Mouse (Mus musculus) hindbrain, embryonic 10.5 days (tissue): ENCODE measurements at regions not wholly inside any gene's neighbourhood (a gene's known extent, or its start where the extent isn't known, plus 50 kb on each side); places are given as distances from the start of the nearest gene placed in this dataset.
A peak's percentile ranks its signal among the peaks of the same experiment; 100 is the strongest.

Experiments
- DNase-seq: peaks from one replicate; pipeline ENCODE4 v3.0.0-alpha.2; 2017; ENCODE audit warnings: low spot score
- H3K27ac ChIP-seq: fragments of 300-500 bp; sonication (generic); 2 replicates; pipeline ENCODE4 v1.5.1; 2016; ENCODE audit warnings: mild to moderate bottlenecking, moderate library complexity
- H3K27me3 ChIP-seq: fragments of 300-500 bp; sonication (generic); 2 replicates; pipeline ENCODE4 v1.6.1; 2016; ENCODE audit warnings: mild to moderate bottlenecking; ENCODE audit not compliant: poor library complexity, insufficient read depth, severe bottlenecking
- H3K36me3 ChIP-seq: fragments of 300-500 bp; sonication (generic); 2 replicates; pipeline ENCODE4 v1.6.1; 2016; ENCODE audit warnings: mild to moderate bottlenecking, moderate library complexity
- H3K4me1 ChIP-seq: fragments of 300-500 bp; sonication (generic); replicated peaks from 2 replicates; pipeline ENCODE4 v1.6.1; 2016; ENCODE audit warnings: mild to moderate bottlenecking
- H3K4me3 ChIP-seq: fragments of 300-500 bp; sonication (generic); 2 replicates; pipeline ENCODE4 v1.5.1; 2016; ENCODE audit warnings: mild to moderate bottlenecking, moderate library complexity
- H3K9me3 ChIP-seq: fragments of 300-500 bp; sonication (generic); 2 replicates; pipeline ENCODE4 v1.6.1; 2016; ENCODE audit warnings: mild to moderate bottlenecking, moderate library complexity
- WGBS: fragments of 180-500 bp; shearing (Covaris S2); methylation state at CpG from one replicate; pipeline ENCODE4 v1.1.7; 2016; 5-methylcytosine and 5-hydroxymethylcytosine counted together

DNA sequence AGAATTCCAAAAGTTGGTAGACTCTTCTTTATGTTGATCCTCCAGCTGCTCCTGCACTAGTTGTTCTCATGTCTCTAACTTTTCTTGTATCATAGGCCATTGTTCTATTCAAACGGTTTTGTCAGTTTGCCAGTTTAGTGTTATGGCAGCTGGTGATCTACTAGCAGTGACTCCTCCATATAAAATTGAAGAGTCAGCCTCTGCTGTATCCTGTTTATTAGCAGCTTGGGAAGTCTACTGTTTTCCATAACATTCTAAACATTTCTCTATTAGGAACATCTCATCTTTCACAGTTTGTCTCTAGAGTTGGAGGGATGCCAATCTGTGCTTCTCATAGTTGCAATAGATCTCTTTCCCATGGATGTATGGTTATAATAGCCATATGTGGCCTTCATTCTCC is 58.6 kb downstream of the Drd1 start:
- WGBS: 87% methylated on average over 1 of the region's 1 CpGs
- Histone ChIP-seq H3K36me3 (no peaks in the 10 kb centered on the region), H3K4me3 (no peak overlapping the region), H3K27me3 (no peaks in the 10 kb centered on the region), H3K9me3 (no peaks in the 10 kb centered on the region), H3K4me1 (no peaks in the 10 kb centered on the region), H3K27ac (no peak overlapping the region)
- DNase-seq: no peak

DNA sequence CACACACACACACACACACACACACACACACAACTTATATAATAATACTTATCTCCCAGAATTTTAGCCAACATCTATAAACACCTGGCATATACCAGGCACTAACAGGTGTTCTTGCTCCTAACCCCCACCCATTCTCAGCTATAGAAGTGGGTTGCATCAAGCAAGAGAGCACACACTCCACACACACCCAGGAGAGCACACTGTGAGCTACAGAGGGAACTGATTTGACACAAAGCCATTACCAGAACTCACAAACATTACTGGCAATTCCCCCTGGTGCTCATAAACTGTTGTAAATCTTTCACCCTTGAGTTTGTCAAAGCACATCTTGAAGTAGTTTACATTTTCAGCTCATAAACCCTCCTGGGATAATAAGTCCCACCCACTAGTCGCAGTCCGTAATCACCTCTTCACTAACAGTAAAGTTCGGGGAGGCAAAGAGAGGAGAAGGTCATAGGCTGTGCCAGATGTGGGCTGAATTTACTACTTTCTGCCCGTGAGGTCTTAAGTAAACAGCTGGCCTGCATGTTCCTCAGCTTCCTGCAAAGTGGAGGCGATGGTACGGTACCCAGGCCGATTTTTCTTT is 62.5 kb downstream of the Drd1 start:
- 68% methylated on average over 7 of the region's 7 CpGs for WGBS
- no peak overlapping the region for H3K27ac ChIP-seq

DNA sequence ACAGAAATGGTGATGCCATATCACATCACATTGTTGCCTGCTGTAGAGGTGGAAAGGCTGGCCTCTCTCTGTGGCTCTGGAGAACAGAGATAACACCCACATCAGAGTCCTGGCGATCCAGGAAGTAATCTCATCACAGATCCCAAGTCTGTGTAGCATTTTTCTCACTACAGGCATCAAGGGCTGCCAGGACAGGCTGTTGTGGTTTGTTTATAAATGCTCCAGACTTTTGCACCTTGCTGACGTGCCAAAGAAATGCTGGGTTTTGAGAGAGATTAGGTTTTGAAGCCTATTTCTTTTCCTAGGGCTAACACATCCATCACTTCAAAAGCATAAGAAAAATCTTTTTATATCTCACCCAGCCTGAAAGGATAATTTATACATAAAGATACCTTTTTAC is 76.3 kb downstream of the Drd1 start:
- no peaks in the 10 kb centered on the region for H3K4me1 ChIP-seq
- H3K9me3 ChIP-seq: no peaks in the 10 kb centered on the region
- H3K4me3 ChIP-seq: no peak overlapping the region
- H3K27me3 ChIP-seq: no peaks in the 10 kb centered on the region
- H3K36me3 ChIP-seq: no peaks in the 10 kb centered on the region
- 72% methylated on average over 2 of the region's 2 CpGs for WGBS
- no peak overlapping the region for H3K27ac ChIP-seq
- DNase-seq: no peak

More for the DNA sequence above, 62.5 kb downstream of the Drd1 start:
- H3K9me3 ChIP-seq: no peaks in the 10 kb centered on the region
- no peaks in the 10 kb centered on the region for H3K4me1 ChIP-seq
- no peak for DNase-seq
- no peak overlapping the region for H3K4me3 ChIP-seq
- no peaks in the 10 kb centered on the region for H3K36me3 ChIP-seq
- H3K27me3 ChIP-seq: no peaks in the 10 kb centered on the region

DNA sequence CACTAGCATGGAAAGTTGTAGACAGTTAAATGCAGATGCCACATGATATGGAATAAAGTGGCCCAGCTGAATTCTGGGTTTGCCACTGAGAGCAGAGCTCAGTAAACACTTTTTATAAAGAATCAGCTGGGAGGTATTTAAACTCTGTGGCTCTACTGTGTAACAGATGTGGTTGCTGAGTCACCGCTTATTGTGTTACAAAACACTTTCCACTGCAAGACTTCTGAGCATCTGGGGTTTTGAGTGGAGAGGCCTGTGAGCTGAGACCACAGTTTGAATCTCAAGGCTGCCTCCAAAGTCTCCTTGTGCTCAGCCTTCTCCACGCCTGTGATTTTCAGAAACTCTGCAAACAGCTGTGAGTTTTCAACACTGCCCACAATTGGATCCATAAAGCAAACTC is 86.1 kb downstream of the Drd1 start:
- no peak overlapping the region for H3K27ac ChIP-seq

DNA sequence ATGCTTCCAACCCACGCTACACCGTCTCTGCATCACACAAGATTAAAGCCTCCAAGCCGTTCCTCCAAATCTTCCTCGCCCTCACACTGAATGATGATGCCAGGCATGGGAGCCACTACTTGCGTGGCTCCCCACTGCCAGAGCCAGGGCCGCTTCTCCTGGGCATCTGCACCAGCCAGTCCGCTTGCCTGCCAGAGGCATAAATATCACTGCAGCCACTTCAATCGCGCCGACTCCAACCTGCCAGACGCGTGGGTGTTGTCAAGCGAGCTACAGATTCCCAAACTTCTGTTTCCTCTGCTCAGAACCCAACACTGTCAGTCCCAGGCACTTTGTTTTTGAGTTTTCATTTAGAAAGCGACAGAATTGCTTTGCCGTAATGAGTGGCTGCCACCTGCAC is 99.3 kb downstream of the Drd1 start:
- no peak overlapping the region for H3K4me3 ChIP-seq
- H3K27me3 ChIP-seq: no peaks in the 10 kb centered on the region
- no peaks in the 10 kb centered on the region for H3K36me3 ChIP-seq
- H3K27ac ChIP-seq: no peak overlapping the region
- no peaks in the 10 kb centered on the region for H3K9me3 ChIP-seq
- 91% methylated on average over 15 of the region's 15 CpGs for WGBS
- no peaks in the 10 kb centered on the region for H3K4me1 ChIP-seq
- no peak for DNase-seq

More for the DNA sequence above, 86.1 kb downstream of the Drd1 start:
- no peak overlapping the region for H3K4me3 ChIP-seq
- H3K27me3 ChIP-seq: no peaks in the 10 kb centered on the region
- H3K9me3 ChIP-seq: peaks cover 17% of the 10 kb centered on the region; the same call in 1 of the 2 replicates
- H3K4me1 ChIP-seq: no peaks in the 10 kb centered on the region
- 86% methylated on average over 2 of the region's 2 CpGs for WGBS
- DNase-seq: no peak
- H3K36me3 ChIP-seq: no peaks in the 10 kb centered on the region

DNA sequence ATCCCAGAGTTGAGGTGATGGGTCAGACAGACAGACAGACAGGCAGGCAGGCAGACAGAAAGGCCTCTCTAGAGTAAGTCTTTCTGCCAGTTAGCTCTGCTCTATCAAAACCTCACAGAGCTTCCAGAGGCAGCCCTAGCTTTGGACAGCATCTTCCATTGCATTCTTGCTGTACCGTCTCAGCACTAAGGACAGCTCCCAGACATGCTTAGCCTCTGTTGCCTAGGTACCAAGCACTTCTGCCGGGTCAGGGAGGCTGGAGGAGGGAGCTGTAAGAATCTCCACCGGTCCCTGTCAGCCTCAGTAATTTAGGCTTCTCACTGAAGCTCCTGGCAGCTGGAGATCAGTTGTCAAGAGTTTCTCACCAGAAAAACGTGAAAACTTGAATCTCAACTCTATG is 107.4 kb downstream of the Drd1 start:
- H3K4me1 ChIP-seq: no peaks in the 10 kb centered on the region
- H3K36me3 ChIP-seq: no peaks in the 10 kb centered on the region
- WGBS: 3% methylated on average over 4 of the region's 4 CpGs
- H3K4me3 ChIP-seq: no peak overlapping the region
- H3K9me3 ChIP-seq: no peaks in the 10 kb centered on the region
- H3K27me3 ChIP-seq: no peaks in the 10 kb centered on the region
- H3K27ac ChIP-seq: no peak overlapping the region
- DNase-seq: peak; percentile 67

DNA sequence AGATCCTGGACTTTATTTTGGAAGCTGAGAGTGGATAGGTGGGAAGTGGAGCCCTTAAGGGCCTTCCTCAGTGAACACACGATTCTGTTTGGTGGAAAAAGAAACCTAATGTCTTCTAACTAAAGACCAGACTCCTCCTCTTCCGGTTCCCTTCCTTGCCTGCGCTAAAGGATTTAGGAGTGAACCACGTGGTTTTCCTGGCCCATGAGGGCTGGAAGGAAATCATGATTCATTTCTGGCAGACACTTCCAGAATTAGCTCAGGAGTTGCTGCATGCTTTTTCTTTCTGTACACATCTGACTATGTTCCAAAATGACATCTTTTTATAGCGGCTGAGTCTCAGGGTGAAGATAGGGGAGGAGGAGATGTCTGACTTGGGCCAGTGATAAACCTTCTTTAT is 109.8 kb downstream of the Drd1 start:
- no peaks in the 10 kb centered on the region for H3K27me3 ChIP-seq
- WGBS: 82% methylated on average over 5 of the region's 5 CpGs
- no peaks in the 10 kb centered on the region for H3K36me3 ChIP-seq
- no peak overlapping the region for H3K27ac ChIP-seq
- H3K4me1 ChIP-seq: no peaks in the 10 kb centered on the region
- no peak for DNase-seq
- no peaks in the 10 kb centered on the region for H3K9me3 ChIP-seq
- H3K4me3 ChIP-seq: no peak overlapping the region

DNA sequence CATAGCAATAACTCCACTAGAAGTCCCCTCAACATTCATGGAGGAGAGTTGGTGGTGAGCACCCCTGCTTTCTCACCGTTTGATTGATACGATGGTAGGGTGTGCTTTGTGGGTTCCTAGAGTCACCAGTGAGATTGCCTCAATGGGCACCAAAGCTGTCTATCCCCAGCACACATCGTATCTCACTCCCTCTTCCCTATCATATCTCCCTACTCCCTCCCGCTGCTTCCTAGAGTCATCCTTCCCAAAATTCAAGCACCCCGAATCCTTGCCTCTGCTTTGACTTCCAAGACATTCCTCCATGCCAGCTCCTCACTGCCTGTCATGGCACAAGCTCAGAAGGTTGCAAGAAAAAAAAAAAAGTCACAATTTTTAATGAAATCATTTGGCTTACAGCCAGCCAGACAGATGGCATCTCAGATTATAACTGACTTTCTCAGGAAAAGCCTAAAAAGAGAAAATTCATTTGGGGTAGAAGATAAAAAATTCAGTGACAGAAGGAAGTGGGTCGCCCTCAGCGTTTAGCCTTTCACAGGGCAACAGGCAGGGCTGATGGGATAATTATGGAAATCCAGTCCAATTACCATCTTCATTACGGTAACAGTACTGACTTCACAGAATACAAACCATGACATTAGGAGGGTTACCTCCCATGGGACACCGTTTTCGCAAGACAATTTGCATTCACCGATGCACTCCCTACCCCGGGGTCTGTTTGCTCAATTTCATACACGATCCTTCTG is 114.3 kb downstream of the Drd1 start:
- no peaks in the 10 kb centered on the region for H3K4me1 ChIP-seq
- no peak for DNase-seq
- no peaks in the 10 kb centered on the region for H3K36me3 ChIP-seq
- no peak overlapping the region for H3K27ac ChIP-seq
- H3K9me3 ChIP-seq: no peaks in the 10 kb centered on the region
- 91% methylated on average over 13 of the region's 13 CpGs for WGBS
- no peak overlapping the region for H3K4me3 ChIP-seq
- H3K27me3 ChIP-seq: no peaks in the 10 kb centered on the region

DNA sequence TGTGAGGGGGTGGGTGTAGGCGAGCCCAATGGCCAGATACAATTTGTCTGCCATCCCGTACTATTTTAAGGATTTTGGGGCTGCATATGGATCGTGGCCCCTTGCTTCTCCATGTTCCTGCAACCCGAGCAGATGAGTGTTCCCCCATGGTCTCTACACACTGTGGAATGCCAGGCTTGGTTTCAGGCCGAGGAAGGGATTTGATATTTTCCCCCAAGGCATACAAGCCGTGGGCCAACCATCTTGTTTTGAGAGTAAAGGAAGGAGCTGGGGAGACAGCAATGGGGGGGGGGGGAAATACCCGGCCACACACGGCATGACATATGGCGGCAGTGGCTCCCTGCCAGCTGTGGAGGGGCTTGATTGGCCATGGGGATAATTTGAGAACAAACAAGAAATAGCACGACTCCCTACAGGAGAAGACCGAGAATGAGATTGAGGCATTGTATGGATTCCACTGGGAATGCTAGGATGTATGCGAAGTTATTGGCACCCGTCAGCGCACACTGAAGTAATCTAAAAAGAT is 120.3 kb downstream of the Drd1 start:
- DNase-seq: no peak
- H3K4me3 ChIP-seq: no peak overlapping the region
- no peaks in the 10 kb centered on the region for H3K4me1 ChIP-seq
- H3K27me3 ChIP-seq: no peaks in the 10 kb centered on the region
- H3K36me3 ChIP-seq: no peaks in the 10 kb centered on the region
- no peak overlapping the region for H3K27ac ChIP-seq
- no peaks in the 10 kb centered on the region for H3K9me3 ChIP-seq
- WGBS: 88% methylated on average over 14 of the region's 14 CpGs

DNA sequence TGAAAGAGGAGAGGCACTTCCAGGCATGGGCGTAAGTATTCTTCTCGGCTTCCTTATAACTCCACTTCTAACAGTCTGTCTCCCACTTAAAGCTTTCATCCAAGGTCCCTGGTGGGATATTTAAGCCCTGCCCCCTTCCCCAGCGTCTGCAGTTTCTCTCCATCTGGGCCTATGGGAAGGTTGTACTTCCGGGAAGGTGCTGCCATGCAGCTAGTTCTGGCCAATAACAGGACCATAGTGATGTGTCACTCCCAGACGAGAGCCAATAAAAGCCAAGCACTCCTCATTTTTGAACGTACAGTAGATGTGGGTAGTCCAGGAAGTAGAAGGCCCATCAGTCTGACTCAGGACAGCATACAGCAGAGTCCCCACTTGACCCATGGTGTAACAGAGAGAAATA is 121.0 kb downstream of the Drd1 start:
- Histone ChIP-seq H3K36me3 (no peaks in the 10 kb centered on the region), H3K27me3 (no peaks in the 10 kb centered on the region), H3K4me3 (no peak overlapping the region), H3K9me3 (no peaks in the 10 kb centered on the region), H3K27ac (no peak overlapping the region), H3K4me1 (no peaks in the 10 kb centered on the region)
- DNase-seq: no peak
- WGBS: 85% methylated on average over 6 of the region's 6 CpGs

DNA sequence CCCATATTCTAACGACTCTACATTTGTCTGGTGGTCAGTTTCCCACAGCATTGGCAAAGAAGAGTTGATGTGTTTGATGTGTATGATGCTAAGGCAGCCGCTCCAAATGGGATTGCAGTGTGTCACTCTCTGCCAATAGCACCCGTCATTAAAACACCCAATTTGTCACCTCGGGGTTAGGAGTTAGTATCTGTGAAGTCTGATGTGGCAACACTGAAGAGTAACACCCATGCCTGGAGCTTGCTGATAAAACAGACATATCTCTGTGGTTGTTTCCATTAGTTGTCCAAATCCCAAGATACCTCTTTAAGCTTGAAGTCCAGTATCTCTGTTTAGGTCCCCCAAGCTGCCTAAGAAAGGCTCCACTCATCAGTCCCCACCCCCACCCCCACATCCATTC is 129.4 kb downstream of the Drd1 start:
- 89% methylated on average over 4 of the region's 4 CpGs for WGBS
- H3K4me3 ChIP-seq: no peak overlapping the region
- H3K36me3 ChIP-seq: no peaks in the 10 kb centered on the region
- no peaks in the 10 kb centered on the region for H3K4me1 ChIP-seq
- H3K9me3 ChIP-seq: no peaks in the 10 kb centered on the region
- no peak for DNase-seq
- no peak overlapping the region for H3K27ac ChIP-seq
- H3K27me3 ChIP-seq: no peaks in the 10 kb centered on the region

DNA sequence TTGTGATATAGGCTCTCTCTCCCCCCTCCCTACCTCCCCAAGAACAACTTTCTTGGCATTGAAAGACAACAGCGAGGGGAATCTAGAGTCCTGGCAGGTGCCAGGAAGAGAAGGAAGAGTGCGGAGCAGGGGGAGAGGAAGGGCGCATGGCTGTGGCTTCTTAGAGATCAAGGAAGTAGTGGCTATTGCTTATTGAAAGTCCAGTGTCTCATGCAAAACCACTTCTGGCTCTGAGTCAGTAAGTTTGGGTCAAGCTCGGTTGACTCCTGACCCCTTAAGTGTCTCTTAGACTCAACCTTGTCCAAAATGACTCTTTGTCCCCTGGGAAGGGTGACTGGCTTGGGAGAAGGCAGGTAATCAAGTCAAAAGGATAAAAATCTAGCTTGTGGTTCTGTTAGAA is 131.1 kb downstream of the Drd1 start:
- no peaks in the 10 kb centered on the region for H3K4me1 ChIP-seq
- no peak overlapping the region for H3K4me3 ChIP-seq
- DNase-seq: no peak
- H3K27me3 ChIP-seq: no peaks in the 10 kb centered on the region
- H3K9me3 ChIP-seq: no peaks in the 10 kb centered on the region
- no peaks in the 10 kb centered on the region for H3K36me3 ChIP-seq
- no peak overlapping the region for H3K27ac ChIP-seq
- WGBS: 93% methylated on average over 4 of the region's 4 CpGs

DNA sequence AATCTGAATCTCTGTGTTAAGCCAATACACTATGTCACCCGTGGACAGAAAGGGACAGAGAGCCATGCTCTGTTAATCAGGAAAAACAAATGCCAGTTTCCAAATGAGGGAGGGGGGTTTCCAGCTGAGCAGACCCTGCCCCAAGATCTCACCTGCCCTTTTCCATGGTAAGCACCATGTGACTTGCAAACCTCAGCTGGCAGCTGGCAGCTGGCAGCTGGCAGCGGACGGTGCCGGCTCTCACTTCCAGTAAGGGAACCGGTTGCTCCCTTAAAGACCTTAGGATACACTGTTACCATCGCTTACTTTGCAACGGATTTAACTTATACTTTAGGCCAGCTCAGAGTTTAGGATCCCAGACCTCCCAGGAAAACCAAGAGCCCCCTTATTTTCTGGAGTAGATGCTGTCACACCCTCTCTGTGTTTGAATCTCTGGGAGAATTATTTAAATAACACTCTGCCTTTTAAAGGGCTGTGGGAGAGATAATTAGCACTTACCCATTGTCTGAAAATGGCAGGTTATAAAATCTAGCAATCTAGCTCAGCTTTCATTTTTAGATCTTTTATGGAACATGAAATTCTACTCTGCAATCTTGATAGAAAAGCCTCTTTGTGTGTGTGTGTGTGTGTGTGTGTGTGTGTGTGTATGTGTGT is 131.7 kb downstream of the Drd1 start:
- no peak overlapping the region for H3K27ac ChIP-seq
- H3K27me3 ChIP-seq: no peaks in the 10 kb centered on the region
- 85% methylated on average over 7 of the region's 7 CpGs for WGBS
- no peak for DNase-seq
- H3K9me3 ChIP-seq: no peaks in the 10 kb centered on the region
- H3K4me1 ChIP-seq: no peaks in the 10 kb centered on the region
- H3K4me3 ChIP-seq: no peak overlapping the region
- no peaks in the 10 kb centered on the region for H3K36me3 ChIP-seq
